Mouse (Mus musculus): ENCODE measurements around the gene Adgrg3. TPM values are rescaled to one million over a fixed set of nuclear protein-coding genes. Genes with fewer than 3 reads are reported as not detected.

Adgrg3 gene
- polyA plus RNA-seq (2012; ENCODE audit: insufficient read depth, insufficient read length, missing spikeins), result not detected in 2 replicates

DNA sequence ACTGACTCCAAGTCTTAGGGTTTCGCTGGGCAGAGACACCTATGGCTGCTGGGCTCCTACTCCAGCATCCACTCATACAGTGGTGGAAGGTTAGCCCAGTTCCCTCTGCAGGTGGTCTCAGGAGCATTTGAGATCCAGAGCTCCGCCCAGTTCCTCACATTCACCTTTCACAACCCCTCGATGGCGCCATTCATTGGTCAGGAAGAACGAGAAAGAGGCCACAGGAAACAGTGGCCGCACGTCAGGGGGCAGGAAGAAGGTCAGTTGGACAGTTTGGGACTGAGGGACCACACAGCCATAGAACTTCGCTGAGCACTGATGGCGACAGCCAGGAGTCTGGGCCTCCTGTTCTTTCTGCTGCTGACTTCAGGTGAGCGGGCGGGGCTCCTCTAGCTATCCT, at the start of gene Adgrg3:
Gene Adgrg3, plus strand, starts transcription at position 242 of the 400 bp plus-strand sequence.
- Histone ChIP-seq H3K27ac (replicated peaks; ENCODE audit: low read depth, low read length) (no peak within 1 kb of the TSS), H3K4me3 (ENCODE audit: insufficient read depth, low read depth, low read length) (no peak within 1 kb of the TSS), H3K4me1 (ENCODE audit: control insufficient read depth, insufficient read depth, insufficient read length, low read length) (no peaks in the 10 kb centered on the region; the same call in 1 of the 2 replicates)

DNA sequence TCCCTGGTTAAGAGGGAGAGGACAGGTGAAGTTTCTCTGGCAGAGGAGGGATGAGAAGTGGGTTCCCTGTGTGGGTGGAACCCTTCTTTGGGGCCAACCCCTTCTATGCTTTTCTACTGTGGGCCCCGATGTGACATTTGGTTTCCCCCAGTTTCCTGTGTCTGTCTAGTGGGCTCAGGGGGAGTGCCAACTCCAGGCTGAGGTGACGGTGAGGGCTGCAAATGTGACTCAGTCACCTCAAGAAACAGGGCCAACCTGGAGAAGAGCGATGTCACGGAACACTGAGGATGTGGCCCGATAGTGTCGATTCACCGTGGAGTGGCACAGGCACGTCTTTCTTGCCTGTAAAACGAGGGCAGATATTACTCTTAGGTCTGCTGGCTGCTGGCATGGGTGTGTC, 44.2 kb upstream of the Adgrg3 start:
- H3K27ac ChIP-seq (replicated peaks; ENCODE audit: low read depth, low read length), result no peak overlapping the region
- no peaks in the 10 kb centered on the region for H3K4me1 ChIP-seq (ENCODE audit: control insufficient read depth, insufficient read depth, insufficient read length, low read length)
- H3K4me3 ChIP-seq (ENCODE audit: insufficient read depth, low read depth, low read length), result no peak overlapping the region

DNA sequence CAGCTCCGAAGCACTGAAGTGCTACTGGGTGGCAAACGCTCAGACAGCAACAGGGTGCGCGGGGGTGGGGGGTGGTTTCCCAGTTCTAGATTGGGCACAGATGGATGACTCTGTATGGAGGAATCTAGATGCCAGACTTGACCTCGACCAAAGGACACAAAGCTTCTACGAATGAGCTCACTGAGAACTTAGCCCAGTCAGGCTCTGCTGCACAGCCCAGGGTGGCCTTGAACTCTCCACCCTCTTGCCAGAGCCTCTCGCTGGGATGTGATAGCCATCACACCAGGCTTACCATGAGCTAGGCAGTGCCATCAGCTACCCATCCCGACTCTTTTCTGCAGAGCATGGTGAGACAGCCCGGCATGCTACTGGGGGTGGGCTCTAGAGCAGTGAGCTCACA, 43.7 kb upstream of the Adgrg3 start:
- Histone ChIP-seq H3K4me1 (ENCODE audit: control insufficient read depth, insufficient read depth, insufficient read length, low read length) (no peaks in the 10 kb centered on the region), H3K27ac (replicated peaks; ENCODE audit: low read depth, low read length) (no peak overlapping the region), H3K4me3 (ENCODE audit: insufficient read depth, low read depth, low read length) (no peak overlapping the region)

DNA sequence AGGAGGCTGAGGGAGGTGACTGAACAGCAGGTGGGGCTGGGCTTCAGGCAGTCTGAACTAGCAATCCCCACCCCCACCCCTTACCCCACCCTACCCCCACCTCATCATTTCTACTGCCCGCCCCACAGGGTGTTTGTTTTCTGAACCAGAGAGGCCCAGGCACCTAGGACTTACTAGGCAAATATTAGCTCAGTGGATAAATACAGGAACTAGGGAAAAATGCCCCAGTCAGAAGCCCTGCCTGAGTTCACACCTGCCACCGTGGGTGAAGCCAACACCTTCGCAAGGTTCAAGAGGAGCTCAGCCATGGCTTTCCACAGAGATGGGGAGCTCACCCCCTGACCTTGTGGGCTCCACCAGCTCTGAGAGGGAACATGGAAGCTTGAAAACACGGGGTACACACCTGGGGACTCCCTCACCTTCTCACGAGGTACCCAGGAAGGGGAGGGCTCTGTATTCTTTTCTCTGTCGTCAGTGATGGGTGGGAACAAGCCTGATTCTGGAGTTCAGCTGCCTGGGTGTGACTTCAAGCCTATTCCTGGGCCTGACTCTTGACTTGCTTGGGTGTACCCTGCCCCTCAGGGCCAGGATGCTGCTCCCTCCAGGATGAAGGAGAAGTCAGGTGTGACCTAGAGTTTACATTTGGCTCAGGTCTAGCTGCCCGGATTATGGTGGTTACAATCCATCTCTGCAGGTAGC, 42.9 kb upstream of the Adgrg3 start, which contains the start of gene Adgrg1:
Gene Adgrg1, plus strand, starts transcription at position 285 of the 699 bp plus-strand sequence.
- Histone ChIP-seq H3K4me1 (ENCODE audit: control insufficient read depth, insufficient read depth, insufficient read length, low read length) (no peaks in the 10 kb centered on the region), H3K4me3 (ENCODE audit: insufficient read depth, low read depth, low read length) (no peak within 1 kb of the TSS), H3K27ac (replicated peaks; ENCODE audit: low read depth, low read length) (no peak within 1 kb of the TSS)

DNA sequence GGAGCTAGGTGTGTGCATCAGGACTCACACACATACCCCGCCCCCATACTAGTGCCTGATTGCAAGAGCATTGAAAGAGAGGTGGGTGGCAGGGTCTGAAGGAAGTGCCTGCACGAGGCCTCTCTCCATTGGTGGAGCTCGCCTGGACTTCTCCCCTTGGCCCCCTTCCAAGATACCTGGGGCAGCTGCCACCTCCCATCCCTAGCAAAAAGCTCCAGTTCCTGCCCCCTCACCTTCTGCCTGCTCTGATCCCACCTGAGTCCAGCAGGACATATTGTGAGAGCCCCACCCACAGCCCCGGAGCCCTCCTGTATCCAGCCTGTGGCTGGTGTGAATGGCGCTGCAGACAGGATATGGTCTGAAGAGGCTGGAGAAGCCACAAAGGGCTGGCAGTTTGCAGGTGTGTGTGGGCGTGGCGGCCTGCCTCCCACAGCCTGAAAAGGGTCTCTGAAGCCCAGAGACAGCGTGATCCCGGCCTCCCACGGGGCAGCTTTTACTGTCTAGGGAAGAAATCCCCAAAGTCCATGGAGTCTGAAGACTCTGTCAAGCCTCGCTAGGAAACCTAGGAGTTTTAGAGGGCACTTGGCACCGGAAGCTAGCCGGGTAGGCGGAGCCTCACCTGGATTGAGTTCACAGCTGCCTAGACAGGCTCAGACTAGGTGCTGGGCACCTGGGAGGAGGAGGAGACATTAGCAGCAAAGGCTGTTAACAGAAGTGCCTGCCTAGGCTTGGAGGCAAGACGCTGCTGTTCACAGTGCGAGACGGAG, 40.7 kb upstream of the Adgrg3 start:
- Histone ChIP-seq H3K4me1 (ENCODE audit: control insufficient read depth, insufficient read depth, insufficient read length, low read length) (no peaks in the 10 kb centered on the region), H3K27ac (replicated peaks; ENCODE audit: low read depth, low read length) (no peak overlapping the region), H3K4me3 (ENCODE audit: insufficient read depth, low read depth, low read length) (no peak overlapping the region)

DNA sequence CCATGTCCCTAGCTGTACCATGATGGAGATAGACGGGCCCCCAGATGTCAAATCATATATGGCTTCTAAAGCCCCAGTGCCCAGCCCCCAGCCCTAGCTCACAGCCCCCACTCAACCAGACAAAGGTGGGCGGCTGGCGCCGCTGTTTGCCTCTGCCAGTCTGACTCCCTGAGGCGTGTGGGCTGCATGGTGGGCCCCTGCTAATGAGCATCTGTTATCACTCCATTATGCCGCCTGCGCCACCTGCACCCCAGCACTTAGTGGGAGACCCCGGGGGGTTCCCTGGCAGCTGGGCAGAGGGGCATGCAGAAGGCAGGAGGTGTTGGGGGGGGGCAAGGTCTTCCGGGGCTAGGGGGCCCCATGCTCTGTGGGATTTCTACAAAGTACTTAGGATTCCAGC, 39.4 kb upstream of the Adgrg3 start:
- no peak overlapping the region for H3K4me3 ChIP-seq (ENCODE audit: insufficient read depth, low read depth, low read length)
- peaks cover 3% of the 10 kb centered on the region; the same call in 1 of the 2 replicates for H3K4me1 ChIP-seq (ENCODE audit: control insufficient read depth, insufficient read depth, insufficient read length, low read length)
- no peak overlapping the region for H3K27ac ChIP-seq (replicated peaks; ENCODE audit: low read depth, low read length)

DNA sequence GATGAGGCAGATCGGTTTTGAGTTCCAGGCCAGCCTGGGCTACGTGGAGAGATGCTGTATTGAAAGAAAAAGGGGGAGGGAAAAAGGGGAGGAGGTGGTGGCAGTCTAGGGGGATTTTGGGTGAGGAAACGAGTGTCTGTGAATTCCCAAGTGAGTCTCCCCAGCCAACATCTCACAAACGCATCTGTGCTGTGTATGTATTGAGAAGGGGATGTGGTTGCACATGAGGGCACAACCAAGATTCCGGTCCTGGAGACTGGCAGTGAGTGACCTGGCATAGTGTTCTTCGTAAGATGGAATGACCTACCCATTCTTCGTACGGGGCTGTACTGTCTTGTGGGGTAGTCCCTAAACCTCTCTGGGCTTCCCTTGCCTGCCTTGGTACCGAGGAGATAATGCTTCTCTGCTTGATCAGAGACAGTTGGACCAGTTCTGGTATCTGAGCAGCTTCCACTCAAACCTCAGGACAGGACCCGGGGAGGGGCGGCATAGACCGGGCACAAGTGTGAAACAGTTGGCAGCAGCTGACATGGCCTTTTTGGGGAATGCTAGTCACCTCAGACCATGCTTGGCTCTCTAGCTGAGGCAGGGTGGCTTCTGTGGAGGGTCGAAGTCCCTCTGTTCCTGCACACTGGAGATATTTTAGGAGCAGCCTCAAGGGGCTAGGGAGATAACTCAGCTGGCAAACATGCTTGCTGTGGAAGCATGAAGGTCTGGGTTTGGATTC, 38.7 kb upstream of the Adgrg3 start:
- Histone ChIP-seq H3K4me1 (ENCODE audit: control insufficient read depth, insufficient read depth, insufficient read length, low read length) (peaks cover 7% of the 10 kb centered on the region), H3K27ac (replicated peaks; ENCODE audit: low read depth, low read length) (no peak overlapping the region), H3K4me3 (ENCODE audit: insufficient read depth, low read depth, low read length) (no peak overlapping the region)

DNA sequence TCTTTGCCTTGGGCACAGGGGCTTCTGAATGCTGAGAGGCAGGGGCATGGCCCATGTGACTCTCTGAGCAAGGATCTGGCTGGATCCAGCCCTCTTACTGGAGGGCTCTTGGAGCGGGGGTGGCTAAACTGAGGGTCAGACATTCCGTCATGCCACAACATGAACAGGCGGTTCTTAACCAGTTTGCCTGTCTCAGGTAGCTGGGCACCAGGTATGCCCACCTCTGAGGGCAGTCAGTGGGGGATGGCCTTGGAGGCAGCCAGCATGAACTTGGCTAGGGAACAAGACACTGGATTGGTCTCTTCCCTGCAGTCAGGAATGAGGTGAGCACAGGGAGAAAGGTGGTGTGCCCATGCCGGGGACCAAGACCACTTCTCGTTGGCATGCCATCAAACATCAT, 37.3 kb upstream of the Adgrg3 start:
- Histone ChIP-seq H3K27ac (replicated peaks; ENCODE audit: low read depth, low read length) (no peak overlapping the region), H3K4me3 (ENCODE audit: insufficient read depth, low read depth, low read length) (no peak overlapping the region), H3K4me1 (ENCODE audit: control insufficient read depth, insufficient read depth, insufficient read length, low read length) (peaks cover 8% of the 10 kb centered on the region)

DNA sequence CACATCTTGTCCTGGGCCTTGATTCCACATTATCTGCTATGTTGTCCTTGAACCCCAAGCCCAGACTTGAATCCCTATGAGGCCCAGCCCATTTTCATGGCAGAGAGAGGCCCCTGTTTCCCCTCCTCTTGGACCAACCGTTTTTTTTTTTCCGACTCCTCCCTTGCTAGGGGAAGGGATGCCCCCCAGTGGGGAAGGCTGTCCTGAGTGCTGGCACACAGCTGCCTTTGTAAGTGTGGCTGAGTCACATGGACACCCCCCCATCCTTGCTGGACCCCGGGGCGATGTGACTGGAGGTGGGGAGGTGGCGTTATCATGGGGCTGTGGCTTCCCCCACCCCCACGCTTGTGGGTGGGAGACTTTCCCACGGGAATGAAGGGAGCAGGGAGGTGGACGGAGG, 36.5 kb upstream of the Adgrg3 start:
- H3K4me1 ChIP-seq (ENCODE audit: control insufficient read depth, insufficient read depth, insufficient read length, low read length), result peaks cover 8% of the 10 kb centered on the region
- no peak overlapping the region for H3K27ac ChIP-seq (replicated peaks; ENCODE audit: low read depth, low read length)
- no peak overlapping the region for H3K4me3 ChIP-seq (ENCODE audit: insufficient read depth, low read depth, low read length)

DNA sequence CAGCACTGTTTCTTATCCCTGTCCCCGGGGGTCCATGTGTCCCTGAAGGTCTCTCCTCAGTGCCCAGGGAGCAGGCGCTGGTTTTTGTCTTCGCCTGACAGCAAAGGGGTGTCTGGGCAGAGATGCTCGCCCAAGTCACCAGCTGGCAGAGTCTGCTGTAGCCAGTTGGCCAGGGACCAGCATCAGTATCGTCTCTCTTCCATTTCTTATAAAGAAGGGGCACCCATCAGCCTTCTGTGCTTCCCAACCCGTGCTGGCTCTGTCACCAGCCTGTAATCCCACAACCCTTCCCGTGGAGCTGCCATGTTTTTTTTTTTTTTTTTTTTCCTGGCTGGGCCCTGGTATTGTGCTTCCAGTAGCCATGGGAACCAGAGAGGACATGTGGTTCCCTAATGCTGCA, 35.6 kb upstream of the Adgrg3 start:
- H3K27ac ChIP-seq (replicated peaks; ENCODE audit: low read depth, low read length), result no peak overlapping the region

DNA sequence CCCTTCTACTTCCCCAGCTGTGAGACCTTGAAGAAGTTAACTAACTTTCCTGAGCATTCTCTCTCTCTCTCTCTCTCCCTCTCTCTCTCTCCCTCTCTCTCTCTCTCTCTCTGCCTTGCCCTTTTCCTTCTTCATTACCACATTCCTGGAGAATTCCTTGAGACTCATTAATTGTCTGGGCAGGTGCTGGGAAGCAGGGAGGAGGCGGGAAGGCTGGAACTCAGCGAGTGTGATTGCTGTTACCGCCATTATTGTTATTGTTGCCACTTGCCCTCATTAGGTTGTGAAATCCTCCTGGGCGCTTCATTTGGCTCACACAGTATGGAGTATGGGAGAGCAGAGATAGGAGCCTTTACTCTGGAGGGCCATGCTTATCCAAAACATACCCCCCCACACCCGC, 34.3 kb upstream of the Adgrg3 start:
- Histone ChIP-seq H3K4me1 (ENCODE audit: control insufficient read depth, insufficient read depth, insufficient read length, low read length) (peaks cover 14% of the 10 kb centered on the region), H3K4me3 (ENCODE audit: insufficient read depth, low read depth, low read length) (no peak overlapping the region), H3K27ac (replicated peaks; ENCODE audit: low read depth, low read length) (no peak overlapping the region)

More for the DNA sequence above, 35.6 kb upstream of the Adgrg3 start:
- H3K4me3 ChIP-seq (ENCODE audit: insufficient read depth, low read depth, low read length), result no peak overlapping the region
- peaks cover 8% of the 10 kb centered on the region for H3K4me1 ChIP-seq (ENCODE audit: control insufficient read depth, insufficient read depth, insufficient read length, low read length)

DNA sequence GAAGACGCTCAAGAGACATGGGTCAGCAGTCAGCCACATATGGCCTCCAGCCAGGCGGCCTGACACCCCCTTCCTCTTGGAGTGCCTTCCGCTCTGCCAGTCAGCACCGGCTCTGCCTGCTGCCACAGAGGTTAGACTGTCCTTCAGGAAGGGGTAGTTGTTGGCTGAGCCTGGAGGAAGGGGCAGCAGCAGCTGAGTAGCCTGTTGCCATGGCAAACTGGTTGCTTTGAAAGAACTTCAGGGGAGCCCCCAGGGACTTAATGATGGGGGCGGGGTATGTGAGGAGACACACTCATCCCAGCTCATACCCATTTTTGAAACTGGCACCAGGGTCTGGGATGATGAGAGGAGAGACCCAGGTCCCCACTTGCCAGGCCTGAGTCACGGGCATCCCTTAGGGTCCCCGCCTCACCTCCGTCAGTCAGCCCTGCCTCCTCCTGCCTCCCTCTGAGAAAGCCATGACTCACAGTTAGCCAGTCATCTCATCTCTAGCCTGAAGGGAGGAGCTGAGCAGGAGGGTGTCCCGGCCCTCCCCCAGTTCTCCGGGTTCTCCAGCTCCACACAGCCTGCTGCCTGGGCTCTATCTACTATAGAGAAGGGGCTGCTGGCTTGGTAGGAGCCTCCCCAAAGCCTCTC, 33.5 kb upstream of the Adgrg3 start:
- peak overlapping the region; percentile 82 for H3K4me3 ChIP-seq (ENCODE audit: insufficient read depth, low read depth, low read length)
- peak overlapping the region; percentile 98 for H3K27ac ChIP-seq (replicated peaks; ENCODE audit: low read depth, low read length)
- H3K4me1 ChIP-seq (ENCODE audit: control insufficient read depth, insufficient read depth, insufficient read length, low read length), result peaks cover 19% of the 10 kb centered on the region

DNA sequence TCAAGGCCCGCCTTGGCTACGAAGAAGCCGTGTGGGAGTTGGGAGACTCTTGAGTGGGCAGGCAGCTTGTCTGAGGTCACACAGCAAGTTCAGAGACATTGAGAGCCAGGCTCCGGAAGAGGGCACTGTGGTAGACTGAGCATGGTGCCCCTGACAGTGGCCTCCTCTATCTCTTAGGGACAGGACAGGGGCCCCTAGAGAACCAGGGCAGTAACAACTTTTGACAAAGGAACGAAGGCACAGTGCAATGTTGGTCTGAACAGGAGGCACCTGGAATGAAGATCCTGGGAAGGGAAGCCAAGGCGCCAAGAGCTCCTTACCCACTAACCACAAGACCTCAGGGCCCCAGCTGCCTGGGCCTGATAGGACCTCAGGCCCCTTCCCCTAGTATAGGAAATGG, 32.5 kb upstream of the Adgrg3 start:
- Histone ChIP-seq H3K4me1 (ENCODE audit: control insufficient read depth, insufficient read depth, insufficient read length, low read length) (peaks cover 29% of the 10 kb centered on the region), H3K4me3 (ENCODE audit: insufficient read depth, low read depth, low read length) (peak overlapping the region; percentile 82), H3K27ac (replicated peaks; ENCODE audit: low read depth, low read length) (peak overlapping the region; percentile 98)

DNA sequence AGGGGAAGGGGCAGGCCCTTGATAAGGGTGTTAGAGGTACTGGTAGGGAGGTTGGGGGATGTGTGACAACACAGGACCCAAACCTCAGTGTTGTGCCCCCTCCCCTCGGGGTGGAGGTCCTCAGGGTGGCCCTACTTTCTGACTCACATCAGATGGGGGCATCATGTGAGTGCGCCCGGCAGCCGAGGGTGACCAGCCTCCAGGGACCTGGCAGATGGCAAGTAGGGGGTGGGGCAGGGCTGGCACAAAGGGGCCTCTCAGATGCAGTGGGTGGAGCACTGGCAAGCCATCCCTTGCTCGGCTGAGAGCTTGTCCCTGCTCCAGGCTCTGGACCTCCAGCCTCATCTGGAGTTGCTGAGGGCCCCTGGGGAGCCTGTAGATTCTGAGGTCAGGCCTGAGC, 30.8 kb upstream of the Adgrg3 start:
- peak overlapping the region; percentile 82 for H3K4me3 ChIP-seq (ENCODE audit: insufficient read depth, low read depth, low read length)
- peaks cover 45% of the 10 kb centered on the region for H3K4me1 ChIP-seq (ENCODE audit: control insufficient read depth, insufficient read depth, insufficient read length, low read length)
- H3K27ac ChIP-seq (replicated peaks; ENCODE audit: low read depth, low read length), result peak overlapping the region; percentile 98

DNA sequence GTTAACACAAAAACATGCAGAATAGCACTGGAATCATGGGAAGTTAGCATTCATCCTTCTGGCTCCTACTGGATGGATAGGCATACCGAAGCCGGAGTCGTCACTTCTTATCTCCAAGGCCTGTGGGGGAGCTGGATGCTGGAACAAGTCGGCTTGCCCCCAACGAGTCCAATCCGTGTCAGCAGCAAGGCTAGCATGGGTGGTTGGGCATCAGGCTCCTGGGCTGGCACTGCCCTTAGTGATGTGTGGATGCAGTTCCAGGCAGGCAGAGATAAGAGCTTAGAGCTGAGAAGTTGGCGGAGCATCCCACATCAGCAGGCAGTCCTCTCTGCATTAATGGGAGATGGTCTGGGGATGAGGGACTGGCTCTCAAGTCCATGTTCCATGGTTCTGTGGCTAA, 29.9 kb upstream of the Adgrg3 start:
- peak overlapping the region; percentile 82 for H3K4me3 ChIP-seq (ENCODE audit: insufficient read depth, low read depth, low read length)
- peaks cover 52% of the 10 kb centered on the region for H3K4me1 ChIP-seq (ENCODE audit: control insufficient read depth, insufficient read depth, insufficient read length, low read length)
- peak overlapping the region; percentile 98 for H3K27ac ChIP-seq (replicated peaks; ENCODE audit: low read depth, low read length)
